Mouse (Mus musculus) limb, embryonic 14.5 days (tissue): ENCODE measurements around the gene Camta1. TPM values are rescaled to one million over a fixed set of nuclear protein-coding genes. Genes with fewer than 3 reads are reported as not detected.

Experiments used
- ATAC-seq: fragments of 200-750 bp; cut with Nextera tagmentation; 2 replicates; pipeline ENCODE4 v1.8.0; 2017; ENCODE audit warnings: low read depth, moderate number of reproducible peaks, moderate TSS enrichment; ENCODE audit not compliant: low FRiP score
- DNase-seq: peaks from one replicate; pipeline ENCODE4 v3.0.0-alpha.2; 2015; ENCODE audit warnings: low spot score
- H3K27ac ChIP-seq: fragments of 300-500 bp; sonication (generic); replicated peaks from 2 replicates; pipeline ENCODE4 v1.5.1; 2014; ENCODE audit warnings: low read depth, mild to moderate bottlenecking, low read length, moderate library complexity, mixed read lengths
- H3K27me3 ChIP-seq: fragments of 300-500 bp; sonication (generic); 2 replicates; pipeline ENCODE4 v1.6.1; 2014; ENCODE audit warnings: low read length, mixed read lengths; ENCODE audit not compliant: control insufficient read depth, insufficient read depth
- H3K36me3 ChIP-seq: fragments of 300-500 bp; sonication (generic); 2 replicates; pipeline ENCODE4 v1.6.1; 2014; ENCODE audit warnings: mild to moderate bottlenecking, low read length, moderate library complexity, mixed read lengths; ENCODE audit not compliant: control insufficient read depth, insufficient read depth
- H3K4me1 ChIP-seq: fragments of 300-500 bp; sonication (generic); 2 replicates; pipeline ENCODE4 v1.6.1; 2014; ENCODE audit warnings: antibody characterized with exemption, low read length, mixed read lengths; ENCODE audit not compliant: control insufficient read depth, insufficient read depth
- H3K4me2 ChIP-seq: fragments of 300-500 bp; sonication (generic); replicated peaks from 2 replicates; pipeline ENCODE4 v1.6.1; 2014; ENCODE audit warnings: low read depth, mild to moderate bottlenecking, low read length, moderate library complexity; ENCODE audit not compliant: severe bottlenecking
- H3K4me3 ChIP-seq: fragments of 300-500 bp; sonication (generic); replicated peaks from 2 replicates; pipeline ENCODE4 v1.5.1; 2014; ENCODE audit warnings: low read length
- H3K9ac ChIP-seq: fragments of 300-500 bp; sonication (generic); 2 replicates; pipeline ENCODE4 v1.6.1; 2014; ENCODE audit warnings: mild to moderate bottlenecking, low read depth, low read length, moderate library complexity; ENCODE audit not compliant: severe bottlenecking
- H3K9me3 ChIP-seq: fragments of 300-500 bp; sonication (generic); 2 replicates; pipeline ENCODE4 v1.6.1; 2016; ENCODE audit warnings: low read length; ENCODE audit not compliant: control insufficient read depth
- POLR2A ChIP-seq: fragments of 200-500 bp; IDR thresholded peaks from 2 replicates; pipeline ENCODE4 v1.8.0; 2012; ENCODE audit warnings: inconsistent platforms, mild to moderate bottlenecking, moderate library complexity, borderline replicate concordance; ENCODE audit not compliant: insufficient read depth, insufficient read length; ENCODE audit errors: extremely low read depth
- WGBS: fragments of 180-500 bp; shearing (Covaris S2); extraction: QIAGEN DNeasy Blood & Tissue Kit; methylation state at CpG from one replicate; pipeline ENCODE4 v1.1.7; 2014; 5-methylcytosine and 5-hydroxymethylcytosine counted together
- polyA plus RNA-seq, 2 experiments: library from polyadenylated mRNA; depleted of rRNA in 1 of 2; stranded (reverse) in 1 of 2; unstranded in 1 of 2; fragments of >200 nt; fragmentation: Nextera tagmentation in 1 of 2; extraction: Ambion mirVana in 1 of 2; gene quantifications; 2 replicates each; pipeline versions ENCODE4 v1.2.1 to v1.2.3; 2012 to 2014

Camta1 gene
- polyA plus RNA-seq, 2 experiments, result 28.6 to 78.8 TPM

DNA sequence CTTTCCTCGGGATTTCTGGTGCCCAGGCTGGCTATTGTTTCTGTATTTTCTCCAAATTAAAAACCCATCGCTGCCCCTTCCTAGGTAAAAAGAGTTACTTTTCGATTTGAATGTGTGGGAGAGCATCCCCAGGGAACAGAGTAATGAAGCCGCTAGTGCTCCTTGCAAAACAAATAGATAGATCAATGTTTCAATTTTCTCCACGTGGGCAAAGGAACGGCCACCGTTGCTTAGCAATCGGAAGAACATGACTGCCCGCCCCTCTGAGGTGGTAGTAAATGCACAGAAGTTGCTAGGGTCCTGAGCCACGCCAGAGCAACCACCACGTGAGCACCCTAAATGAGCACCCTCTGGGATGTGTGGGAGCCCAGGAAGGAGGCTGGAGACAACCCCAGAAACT, 648.2 kb downstream of the Camta1 start:
- H3K9me3 ChIP-seq, result no peaks in the 10 kb centered on the region
- no peak overlapping the region for H3K4me3 ChIP-seq
- no peaks in the 10 kb centered on the region for H3K4me1 ChIP-seq
- ATAC-seq (no peak), DNase-seq (no peak)
- TF ChIP-seq POLR2A, result no peak
- H3K27ac ChIP-seq, result no peak overlapping the region
- WGBS, result 77% methylated on average over 11 of the region's 11 CpGs
- no peak overlapping the region for H3K9ac ChIP-seq
- no peaks in the 10 kb centered on the region for H3K36me3 ChIP-seq
- H3K27me3 ChIP-seq, result no peaks in the 10 kb centered on the region
- no peak overlapping the region for H3K4me2 ChIP-seq

- Histone ChIP-seq H3K4me1 (no peaks in the 10 kb centered on the region), H3K27ac (no peak overlapping the region), H3K4me2 (no peak overlapping the region), H3K9ac (no peak overlapping the region), H3K27me3 (no peaks in the 10 kb centered on the region), H3K4me3 (no peak overlapping the region), H3K36me3 (no peaks in the 10 kb centered on the region), H3K9me3 (no peaks in the 10 kb centered on the region)
- no peak for DNase-seq
- TF ChIP-seq POLR2A, result no peak
- ATAC-seq, result no peak
- WGBS, result 86% methylated on average over 6 of the region's 6 CpGs
These were observed 649.7 kb downstream of the Camta1 start for GRCm38 (mm10) chr4:151211992-151212391.

- H3K36me3 ChIP-seq, result no peaks in the 10 kb centered on the region
- no peak for TF ChIP-seq POLR2A
- no peak overlapping the region for H3K4me2 ChIP-seq
- ATAC-seq, result no peak
- H3K4me1 ChIP-seq, result 0 out of 2 replicates have a peak, but pooled peaks cover 6% of the 10 kb centered on the region
- H3K9me3 ChIP-seq, result no peaks in the 10 kb centered on the region
- no peak overlapping the region for H3K9ac ChIP-seq
- 87% methylated on average over 7 of the region's 7 CpGs for WGBS
- H3K27ac ChIP-seq, result no peak overlapping the region
- DNase-seq, result no peak
- H3K27me3 ChIP-seq, result no peaks in the 10 kb centered on the region
- H3K4me3 ChIP-seq, result no peak overlapping the region
These were observed 654.1 kb downstream of the Camta1 start for GRCm38 (mm10) chr4:151207566-151207965.

- no peaks in the 10 kb centered on the region for H3K27me3 ChIP-seq
- H3K9me3 ChIP-seq, result no peaks in the 10 kb centered on the region
- no peaks in the 10 kb centered on the region for H3K36me3 ChIP-seq
- H3K4me3 ChIP-seq, result no peak overlapping the region
- no peak overlapping the region for H3K4me2 ChIP-seq
- H3K9ac ChIP-seq, result no peak overlapping the region
- WGBS, result 23% methylated on average over 6 of the region's 6 CpGs
- DNase-seq (no peak), ATAC-seq (no peak)
- H3K27ac ChIP-seq, result no peak overlapping the region
- 0 out of 2 replicates have a peak, but pooled peaks cover 6% of the 10 kb centered on the region for H3K4me1 ChIP-seq
- TF ChIP-seq POLR2A, result no peak
These were observed 658.8 kb downstream of the Camta1 start for GRCm38 (mm10) chr4:151202891-151203290.

DNA sequence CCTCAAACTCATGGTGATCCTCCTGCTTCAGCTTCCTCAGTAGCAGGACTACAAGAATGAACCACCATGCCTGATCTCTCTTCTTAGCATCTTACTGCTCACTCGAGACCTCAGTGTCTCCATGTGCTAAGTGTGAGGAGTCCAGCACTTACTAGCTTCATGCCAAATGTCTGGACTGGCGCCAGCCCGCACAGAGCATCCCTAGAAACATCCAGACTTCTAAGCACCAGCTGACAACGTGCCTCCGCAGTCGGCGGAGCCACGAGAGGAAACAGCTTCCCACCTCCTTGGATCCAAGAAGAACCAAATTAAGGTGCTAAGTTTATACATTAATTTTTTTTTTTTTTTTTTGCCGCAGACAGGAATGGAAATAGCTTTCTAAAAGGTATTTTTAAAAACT, 661.4 kb downstream of the Camta1 start:
- no peak overlapping the region for H3K27ac ChIP-seq
- H3K4me2 ChIP-seq, result no peak overlapping the region
- TF ChIP-seq POLR2A, result no peak
- no peaks in the 10 kb centered on the region for H3K9me3 ChIP-seq
- H3K4me1 ChIP-seq, result 0 out of 2 replicates have a peak, but pooled peaks cover 6% of the 10 kb centered on the region
- 81% methylated on average over 9 of the region's 9 CpGs for WGBS
- no peak for ATAC-seq
- H3K27me3 ChIP-seq, result no peaks in the 10 kb centered on the region
- DNase-seq, result no peak
- no peak overlapping the region for H3K9ac ChIP-seq
- no peaks in the 10 kb centered on the region for H3K36me3 ChIP-seq
- no peak overlapping the region for H3K4me3 ChIP-seq

- ATAC-seq (no peak), DNase-seq (no peak)
- 19% methylated on average over 10 of the region's 10 CpGs for WGBS
- no peak overlapping the region for H3K9ac ChIP-seq
- H3K9me3 ChIP-seq, result no peaks in the 10 kb centered on the region
- H3K4me1 ChIP-seq, result no peaks in the 10 kb centered on the region
- H3K4me2 ChIP-seq, result no peak overlapping the region
- H3K27ac ChIP-seq, result no peak overlapping the region
- no peaks in the 10 kb centered on the region for H3K27me3 ChIP-seq
- TF ChIP-seq POLR2A, result no peak
- no peak overlapping the region for H3K4me3 ChIP-seq
- no peaks in the 10 kb centered on the region for H3K36me3 ChIP-seq
These were observed 666.5 kb downstream of the Camta1 start for GRCm38 (mm10) chr4:151195126-151195525.
